Mouse (Mus musculus) adrenal gland, adult (tissue): ENCODE measurements at regions not wholly inside any gene's neighbourhood (a gene's known extent, or its start where the extent isn't known, plus 50 kb on each side); places are given as distances from the start of the nearest gene placed in this dataset.

Experiments
- DNase-seq, 2 experiments: peaks; one replicate each; pipeline ENCODE4 v3.0.0; 2022 to 2023; ENCODE audit warnings: low spot score in 1 of 2; ENCODE audit not compliant: inconsistent age in 2 of 2

DNA sequence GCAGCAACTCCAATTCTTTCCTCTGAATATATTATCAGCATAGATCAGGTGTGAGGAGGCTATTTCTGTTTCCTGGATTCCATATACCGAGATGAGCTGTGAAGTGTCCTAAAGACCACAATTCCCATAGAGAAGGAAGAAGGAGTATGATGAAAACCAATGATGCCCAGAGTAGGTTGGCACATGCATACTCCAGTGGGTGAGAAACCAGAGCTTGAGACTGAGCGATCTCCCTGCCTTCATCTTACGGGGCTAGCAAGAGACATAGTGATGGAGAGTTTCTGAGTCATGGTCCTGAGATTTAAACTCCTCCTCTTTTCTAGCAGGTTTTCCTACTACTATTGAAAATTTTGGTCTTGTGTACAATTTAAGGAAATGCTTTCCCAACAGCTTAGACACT is 103.1 kb upstream of the Atp5g3 start:
- DNase-seq: no peak

DNA sequence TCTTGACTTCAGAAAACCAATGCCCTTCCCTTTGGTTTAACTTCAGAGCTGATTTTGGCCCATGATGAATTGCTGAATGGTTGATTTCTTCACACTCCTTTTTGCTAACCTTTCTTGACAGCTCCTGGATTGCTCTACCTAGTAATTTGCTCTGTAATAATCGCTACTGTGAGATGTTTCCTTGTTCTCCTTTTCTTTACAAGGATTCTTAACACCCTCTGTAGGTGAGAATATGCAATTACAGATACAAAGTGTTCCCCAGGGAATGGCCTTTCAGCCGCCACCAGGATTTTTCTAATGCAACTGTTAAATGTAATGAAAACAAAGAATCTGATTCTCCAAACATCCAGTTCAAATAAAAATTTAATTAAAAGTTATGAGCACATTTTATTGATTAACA is 87.4 kb upstream of the Atp5g3 start:
- DNase-seq: peak in 1 of 2 experiments; percentile 50

DNA sequence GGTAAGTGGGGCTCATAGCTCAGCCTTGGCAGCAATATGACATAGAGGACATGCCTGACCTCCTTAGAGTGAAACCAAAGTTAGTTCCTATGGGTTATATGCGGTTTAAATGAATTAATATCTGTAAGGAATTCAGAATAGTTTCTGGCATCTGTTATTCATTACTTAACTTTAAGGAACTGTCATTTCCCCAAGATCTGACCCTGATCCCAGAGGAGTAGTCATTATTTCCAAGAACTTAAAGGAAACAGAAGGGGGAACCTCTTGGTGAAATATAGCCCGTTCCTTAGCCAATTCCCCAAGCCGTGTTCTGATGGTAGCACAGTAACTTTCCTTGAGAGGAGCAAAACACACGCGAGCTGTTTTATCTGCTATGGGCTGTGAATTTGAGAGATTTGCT is 85.9 kb upstream of the Atp5g3 start:
- no peak for DNase-seq

DNA sequence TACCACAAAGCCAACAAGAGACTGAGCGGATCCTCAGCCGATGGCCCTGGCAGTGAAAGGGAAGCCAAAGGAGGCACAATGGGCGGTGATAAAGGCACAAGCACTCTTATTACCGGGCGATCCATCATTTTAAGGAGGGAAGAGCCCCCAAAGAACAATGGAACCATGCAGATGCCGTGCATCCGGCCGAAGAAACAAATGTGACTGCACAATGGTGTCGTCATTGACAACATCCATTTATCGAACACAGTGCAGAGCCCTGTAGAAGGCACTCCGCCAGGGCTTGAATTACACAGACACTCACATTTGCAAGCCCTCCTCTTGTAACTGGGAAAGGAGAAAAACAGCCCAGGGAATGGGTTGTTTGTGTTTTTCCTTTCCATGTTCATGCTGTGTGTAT is 80.7 kb upstream of the Atp5g3 start:
- DNase-seq: no peak

DNA sequence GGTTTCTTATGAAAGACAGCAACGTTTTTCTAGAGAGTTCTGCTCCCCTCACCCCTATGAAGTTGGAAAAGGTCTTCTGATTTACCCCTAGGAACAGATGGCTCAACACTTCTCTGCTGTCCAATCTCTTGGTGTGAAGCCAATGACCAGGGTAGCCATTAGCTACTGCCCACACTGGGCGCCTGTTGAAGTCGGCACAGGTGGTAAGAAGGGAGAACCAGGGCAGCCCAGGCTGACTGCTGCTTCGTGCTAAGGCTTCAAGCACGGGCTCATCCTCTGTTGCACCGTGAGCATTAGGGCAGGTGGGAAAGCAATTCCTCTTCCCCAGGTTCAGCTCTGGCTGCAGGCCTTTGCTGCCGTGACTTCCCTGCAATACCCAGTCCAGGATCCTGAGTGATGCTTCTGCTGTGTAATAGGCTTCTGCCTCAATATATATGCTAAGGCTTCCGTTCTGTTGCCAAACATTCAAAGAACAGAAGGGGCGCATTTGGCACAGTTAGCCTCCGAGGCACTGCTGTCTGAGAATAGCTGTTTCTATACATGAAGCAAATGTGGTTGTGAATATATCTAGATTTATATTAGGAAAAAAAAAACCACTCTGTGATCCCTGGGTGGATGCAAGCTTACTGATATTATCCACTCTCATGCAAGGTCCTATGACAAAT is 76.4 kb upstream of the Atp5g3 start:
- no peak for DNase-seq

DNA sequence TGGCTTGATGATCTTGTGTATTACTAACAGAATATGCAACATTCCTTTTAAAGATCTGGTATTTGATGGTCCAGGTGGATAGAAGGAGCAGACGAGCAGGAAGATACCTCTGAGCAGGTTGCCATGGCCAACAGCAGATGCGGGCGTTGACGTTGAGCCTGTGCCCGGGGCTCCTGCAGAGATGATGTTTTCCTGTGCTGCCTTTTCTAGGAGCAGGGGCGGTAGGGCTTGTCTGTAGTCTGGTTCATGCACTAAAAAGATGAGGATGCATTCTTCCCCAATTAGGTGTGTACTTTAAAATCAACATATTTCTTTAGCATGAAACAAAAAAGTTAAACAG is 74.8 kb upstream of the Atp5g3 start:
- DNase-seq: no peak

DNA sequence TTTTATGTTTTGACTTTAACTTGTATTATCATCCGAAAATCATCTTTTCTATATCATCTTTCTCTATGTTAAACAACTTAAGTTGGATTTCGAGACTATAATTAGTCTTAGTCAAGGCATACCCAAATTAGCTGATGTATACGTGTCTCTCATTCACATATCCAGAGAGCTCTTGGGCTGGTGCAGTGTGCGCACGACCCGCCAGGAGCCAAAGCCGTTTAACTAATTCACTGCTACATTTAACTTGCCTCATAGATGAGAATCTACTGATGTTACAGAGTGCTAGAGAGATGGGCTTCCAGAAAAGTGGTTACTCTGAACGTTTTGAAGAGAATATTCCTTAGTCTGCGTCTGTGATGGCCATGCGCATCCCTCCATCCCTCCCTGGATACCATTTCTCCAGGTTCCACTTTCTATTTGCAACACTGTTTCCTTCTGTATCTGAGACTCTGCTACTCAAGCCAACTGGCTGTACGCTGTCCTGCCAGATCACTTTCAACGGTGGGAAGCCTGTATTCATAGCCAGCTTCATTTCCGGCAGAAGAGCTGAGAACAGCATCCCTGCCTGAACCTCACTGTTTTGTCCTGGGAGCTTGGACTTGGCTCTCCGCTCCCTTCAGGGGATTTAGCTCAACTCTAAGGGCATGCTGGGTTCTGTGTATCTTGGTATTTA is 74.2 kb upstream of the Atp5g3 start:
- DNase-seq: no peak

DNA sequence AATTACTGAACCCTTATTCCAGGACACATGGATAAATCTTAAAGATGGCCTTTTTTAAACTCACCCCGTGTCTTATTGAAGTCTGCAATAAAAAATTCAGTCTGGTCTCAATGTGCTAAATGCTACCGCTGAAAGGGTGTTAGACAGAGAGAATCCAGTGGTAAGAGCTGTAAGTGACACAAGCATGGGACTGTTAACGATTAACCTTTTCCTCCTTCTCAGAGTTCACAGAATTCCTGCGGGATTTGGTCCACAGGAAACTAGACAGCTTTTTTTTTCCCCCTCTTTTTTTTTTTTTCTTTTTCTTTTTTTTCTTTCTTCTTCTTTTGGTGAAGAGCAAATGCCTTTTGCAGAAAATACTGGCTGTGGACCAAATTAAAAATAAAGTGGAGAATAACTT is 72.0 kb upstream of the Atp5g3 start:
- DNase-seq: no peak

DNA sequence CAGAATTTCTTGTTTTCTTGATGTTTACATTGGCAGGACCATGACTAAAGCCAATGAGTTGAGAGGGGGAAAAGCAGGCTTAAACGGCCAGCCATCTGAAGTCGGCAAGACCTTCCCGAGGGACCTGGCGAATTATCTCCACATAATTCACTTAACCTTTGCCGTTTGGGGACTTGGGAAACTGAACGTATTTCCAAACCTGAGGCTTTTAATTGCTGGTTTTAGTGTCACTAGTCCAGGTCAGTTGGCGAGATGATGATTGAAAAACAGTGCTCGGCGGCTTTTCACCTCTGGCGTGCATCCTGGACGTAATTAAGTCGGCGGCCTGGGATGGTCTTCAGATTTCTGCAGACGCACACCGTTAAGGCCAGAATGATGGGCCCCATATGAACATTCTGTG is 66.9 kb upstream of the Atp5g3 start:
- DNase-seq: no peak

DNA sequence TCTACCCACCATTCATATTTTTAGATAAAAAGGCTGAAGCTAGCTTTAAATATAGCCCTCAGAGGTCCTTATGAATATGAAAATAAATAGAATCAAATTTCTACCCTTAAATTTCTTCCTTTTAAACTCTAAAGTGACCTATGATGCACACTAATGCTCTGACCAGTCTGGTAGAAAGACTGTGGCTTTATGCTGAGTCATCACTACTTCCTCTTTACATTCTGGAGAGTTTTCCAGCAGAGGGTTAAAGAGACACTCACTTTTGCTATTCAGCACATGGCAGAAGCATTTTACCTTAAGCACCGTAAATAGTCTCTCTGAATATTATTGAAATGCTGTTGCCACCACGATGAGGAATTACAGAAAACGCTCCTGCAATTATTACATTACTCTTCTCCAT is 62.6 kb upstream of the Atp5g3 start:
- no peak for DNase-seq

DNA sequence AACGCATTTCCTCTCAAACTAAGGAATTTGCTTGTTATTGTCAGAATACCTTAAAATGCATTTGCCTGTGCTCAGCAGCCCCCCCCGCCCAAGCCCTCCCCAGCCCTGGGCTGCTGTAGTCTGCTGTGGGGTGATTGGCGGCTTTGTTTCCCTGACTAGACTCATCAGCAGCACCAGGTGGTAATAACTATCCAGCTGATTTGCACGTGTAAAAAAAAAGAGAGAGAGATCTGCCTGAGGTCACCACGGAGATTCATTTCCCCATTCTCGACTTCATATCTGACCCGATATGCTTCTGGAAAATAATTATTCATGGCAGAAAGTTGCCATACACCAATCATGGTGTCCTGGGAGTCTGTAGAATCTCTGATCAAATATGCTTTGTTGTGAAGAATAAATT is 56.5 kb upstream of the Atp5g3 start:
- DNase-seq: no peak

DNA sequence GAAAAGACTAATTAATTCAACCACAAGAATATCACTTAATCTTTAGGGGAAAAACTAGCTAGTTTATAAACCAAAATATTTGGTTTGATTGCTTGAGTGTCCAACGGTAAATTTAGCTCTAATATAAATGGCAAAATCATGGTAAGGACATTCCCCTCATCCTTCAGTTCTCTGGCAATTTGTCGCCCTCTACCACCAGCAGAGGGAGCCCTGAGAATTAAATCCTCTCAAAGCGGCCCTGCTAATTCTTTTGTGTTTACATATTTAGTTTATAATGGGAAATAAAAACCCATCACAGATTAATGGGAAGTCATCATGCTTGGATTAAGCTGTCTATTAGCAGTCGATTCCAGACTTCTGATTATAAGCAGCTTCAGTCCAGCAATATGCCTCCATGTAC is 54.5 kb upstream of the Atp5g3 start:
- peak in 1 of 2 experiments; percentile 74 for DNase-seq
